Mouse (Mus musculus) cortical plate, adult 2 months (tissue): Measurements from ENCODE around the gene Nr4a2.

Experiments used
- CTCF ChIP-seq: fragments of 200-500 bp; IDR thresholded peaks from 2 replicates; pipeline ENCODE4 v1.5.1; 2011; ENCODE audit warnings: mild to moderate bottlenecking, control low read depth, low read length; ENCODE audit not compliant: insufficient read depth; ENCODE audit errors: extremely low read depth
- POLR2A ChIP-seq: fragments of 200-500 bp; IDR thresholded peaks from 2 replicates; pipeline ENCODE4 v1.6.1; 2011; ENCODE audit warnings: mild to moderate bottlenecking, low read length, control low read depth; ENCODE audit not compliant: insufficient read depth; ENCODE audit errors: extremely low read depth

DNA sequence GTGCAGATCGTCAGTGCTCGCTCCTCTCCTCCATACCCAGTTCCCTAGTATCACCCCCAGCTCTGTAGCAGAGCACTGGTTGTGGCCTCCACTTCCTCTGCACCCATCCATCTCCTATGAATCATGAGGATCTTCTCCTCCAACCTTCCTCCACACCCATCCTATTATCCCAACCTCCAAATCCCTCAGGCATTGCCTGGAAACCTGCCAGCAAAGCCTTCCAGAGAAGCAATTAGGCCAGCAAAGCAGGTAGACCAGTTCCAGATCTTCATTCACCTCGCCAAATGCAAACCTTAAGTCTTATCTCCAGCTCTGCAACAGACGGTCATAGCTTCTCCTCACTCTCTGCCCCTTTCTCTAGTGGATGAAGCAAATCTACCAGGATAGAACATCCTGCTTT lies 26.0 kb upstream of the Nr4a2 start:
- TF ChIP-seq CTCF (no peak), POLR2A (no peak)
